Mouse (Mus musculus) lung, adult 18-20 months (tissue): ENCODE results near the gene Eif1.
"Not testable (repeated sequence)": the region's sequence is repeated elsewhere in the genome, so short reads cannot be mapped to it uniquely, and the experiment has no call there.

Source experiments
- DNase-seq, 2 experiments: peaks; one replicate each; pipeline ENCODE4 v3.0.0; 2022; ENCODE audit warnings: mixed read lengths in 2 of 2

Eif1 gene

DNA sequence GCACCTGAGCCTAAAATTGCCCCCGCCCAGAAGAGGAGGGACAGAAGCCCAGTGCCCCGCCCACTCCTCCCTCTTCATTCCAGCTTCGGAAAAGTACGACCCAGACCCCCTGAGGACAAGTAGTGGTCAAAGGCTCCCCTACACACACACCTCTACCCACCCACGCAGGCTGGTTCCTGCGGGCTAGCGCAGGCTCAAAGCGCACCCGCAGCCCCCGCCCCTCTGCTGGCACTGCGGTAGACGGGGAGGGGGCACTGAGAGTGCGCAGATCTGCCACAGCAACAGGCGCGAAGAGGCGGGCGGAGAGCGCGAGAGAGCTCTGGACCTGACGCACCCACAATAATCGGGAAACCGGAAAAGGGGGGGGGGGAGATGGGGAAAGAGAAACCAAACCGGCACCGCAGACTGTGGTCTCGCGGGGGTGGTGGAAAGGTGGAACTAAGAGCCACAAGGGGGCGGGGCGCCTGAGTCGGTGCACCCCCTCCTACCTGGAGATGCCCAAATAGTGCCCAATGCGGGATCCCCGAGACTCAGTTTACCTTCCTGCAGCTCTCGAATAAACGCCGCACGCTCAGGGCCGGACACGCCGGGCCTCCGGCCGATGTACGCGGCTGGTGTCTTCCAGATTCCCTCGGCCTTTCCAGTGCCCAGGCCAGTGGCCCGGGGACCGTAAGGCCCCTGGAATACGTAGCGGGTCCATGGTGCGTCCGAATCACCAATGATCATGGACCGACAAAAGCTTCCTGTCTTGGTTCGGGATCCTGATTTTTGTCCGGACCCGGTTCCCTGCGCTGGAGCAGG is 35.7 kb downstream of the Eif1 start:
- peak; percentile 60 to 62 for DNase-seq

- DNase-seq = peak; percentile 67 to 73
These were observed 36.5 kb downstream of the Eif1 start, which contains the start of gene Hap1 for GRCm38 (mm10) chr11:100355972-100356818. Hap1 (minus strand) TSS chr11:100356128.

DNA sequence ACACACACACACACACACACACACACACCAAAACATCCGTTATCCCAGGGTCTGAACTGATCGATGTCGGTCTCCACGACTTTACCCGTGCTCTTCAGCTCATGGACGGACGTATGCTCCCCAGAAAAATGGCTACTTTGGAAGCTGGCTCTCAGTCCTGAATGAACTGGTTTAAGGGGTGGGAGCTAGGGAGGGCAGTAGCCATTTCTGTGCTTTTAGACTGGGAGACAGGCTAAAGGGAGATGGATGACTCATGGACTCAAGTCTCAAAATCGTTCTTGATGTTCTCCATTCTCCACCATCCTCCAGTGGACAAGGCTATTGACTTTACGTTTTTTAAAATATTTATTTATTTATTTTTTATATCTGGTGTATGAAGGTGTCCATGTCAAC is 37.1 kb downstream of the Eif1 start:
- DNase-seq = no peak

- DNase-seq = no peak
These were observed 37.7 kb downstream of the Eif1 start for GRCm38 (mm10) chr11:100357408-100357807.

DNA sequence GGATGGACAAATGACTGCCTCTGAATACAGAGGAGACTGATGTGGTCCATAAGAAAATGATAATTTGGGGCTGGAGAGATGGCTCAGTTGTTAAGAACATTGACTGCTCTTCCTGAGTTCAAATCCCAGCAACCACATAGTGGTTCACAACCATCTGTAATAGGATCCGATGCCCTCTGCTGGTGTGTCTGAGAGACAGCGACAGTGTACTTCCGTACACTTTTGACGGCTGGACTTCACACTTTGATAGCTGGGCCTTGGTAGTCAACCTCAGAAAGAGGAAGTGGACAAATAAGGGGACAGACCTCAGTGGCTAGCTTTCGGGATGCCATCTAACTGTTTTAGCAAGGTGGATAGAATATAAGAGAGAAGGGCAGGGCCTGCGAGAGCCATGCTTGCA is 40.5 kb downstream of the Eif1 start:
- no peak for DNase-seq

DNA sequence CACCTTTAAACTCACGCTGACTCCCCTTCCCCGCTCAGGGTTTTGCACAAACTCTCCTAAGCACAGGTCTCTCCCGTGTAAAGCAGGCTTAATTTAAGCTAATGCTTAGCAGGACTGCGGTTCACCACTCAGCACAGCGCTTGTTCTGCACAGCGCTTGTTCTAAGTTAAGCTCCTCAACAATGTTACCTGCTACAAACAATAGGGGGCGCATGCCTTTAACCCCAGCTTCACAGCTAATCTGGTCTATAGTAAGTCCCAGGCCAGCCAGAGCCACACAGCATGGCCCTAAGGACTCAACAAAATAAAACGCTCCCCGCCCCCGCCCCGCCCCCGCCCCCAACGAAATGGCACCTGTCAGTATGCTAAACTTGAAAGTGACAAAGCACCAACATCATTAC is 41.4 kb downstream of the Eif1 start:
- not testable (repeated sequence) for DNase-seq

DNA sequence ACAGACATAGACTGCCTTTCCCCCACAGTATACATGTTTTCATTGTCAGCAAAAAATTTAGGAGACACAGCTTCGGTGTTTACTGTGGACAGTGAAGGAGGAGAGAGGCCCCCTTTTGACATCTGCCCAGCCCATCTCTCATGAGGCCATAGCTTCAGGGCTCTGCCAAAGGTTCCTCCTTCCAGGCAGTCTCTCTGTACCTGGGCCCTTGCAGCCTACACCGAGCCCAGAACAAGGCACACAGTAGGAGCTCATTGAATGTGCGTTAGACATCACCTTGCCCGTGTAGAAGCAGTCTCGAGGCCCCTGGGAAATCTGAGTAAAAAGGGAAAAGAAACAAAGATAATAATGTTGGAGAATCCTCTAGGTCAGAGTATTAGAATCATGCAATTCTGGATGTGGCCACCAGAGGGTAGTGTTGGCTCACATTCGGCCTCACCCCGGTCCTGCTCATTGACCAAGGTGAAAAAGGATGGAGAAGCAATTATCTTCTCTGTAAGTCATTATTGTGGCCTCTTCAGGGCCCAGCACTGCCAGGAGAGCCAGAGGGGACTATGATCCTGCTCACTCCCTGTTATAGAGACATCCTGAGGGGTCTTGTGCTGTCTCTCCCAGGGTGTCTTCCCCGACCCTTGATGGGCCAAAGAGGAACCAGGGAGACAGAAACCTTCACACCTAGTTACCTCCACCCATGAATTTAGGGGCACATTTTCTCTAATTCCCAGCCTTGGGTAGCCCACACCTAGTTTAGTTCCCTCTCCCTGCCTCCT is 42.7 kb downstream of the Eif1 start:
- peak; percentile 66 to 73 for DNase-seq

DNA sequence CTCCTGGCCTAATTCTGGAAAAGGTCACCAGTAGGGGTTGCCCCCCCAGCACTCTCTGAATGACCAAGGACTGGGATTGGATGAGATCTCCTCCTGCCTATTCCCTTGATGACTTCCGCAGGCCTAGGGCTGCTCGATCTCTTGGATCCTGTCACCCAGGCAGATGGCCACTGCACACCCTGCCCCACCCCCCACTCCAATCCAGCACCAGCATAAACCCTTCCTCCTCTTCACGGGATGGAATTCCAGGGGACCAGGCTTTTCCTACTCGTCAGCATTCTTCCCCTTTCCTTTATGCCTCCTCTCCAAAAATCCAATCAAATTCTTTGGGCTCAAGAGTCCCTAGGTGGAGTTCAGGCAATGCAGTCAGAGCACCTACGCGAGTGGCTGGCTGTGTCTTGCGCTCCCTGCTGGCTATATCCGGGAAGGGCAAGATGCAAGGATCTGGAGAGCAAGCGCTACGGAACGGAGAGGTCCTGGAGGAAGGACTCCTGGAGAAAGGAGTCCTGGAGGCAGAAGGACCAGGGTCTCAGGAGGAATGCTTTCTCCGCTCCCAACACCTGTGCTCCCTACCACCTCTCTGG is 43.4 kb downstream of the Eif1 start:
- DNase-seq = peak; percentile 77 to 84

DNA sequence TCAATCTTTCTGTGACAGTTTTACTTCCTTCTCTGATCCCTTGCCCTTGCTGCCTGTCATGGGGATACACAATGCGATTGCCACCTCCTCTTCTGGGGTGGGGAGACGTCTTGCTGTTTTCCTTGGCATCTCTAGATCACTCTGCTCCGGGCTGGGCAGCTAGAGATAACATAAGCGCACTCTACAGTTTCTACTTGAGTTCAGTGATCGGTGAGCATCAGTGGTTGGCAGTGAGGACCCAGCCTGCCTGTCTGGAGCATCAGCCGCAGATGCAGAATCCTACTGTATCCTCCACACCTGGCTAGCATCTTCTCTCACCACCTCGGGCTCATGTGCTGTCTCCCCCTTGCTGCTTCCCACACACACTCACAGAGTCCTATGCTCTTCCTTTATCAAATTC is 49.5 kb downstream of the Eif1 start:
- DNase-seq = no peak

GRCm38 (mm10) chr11:100369822-100370221 is 50.1 kb downstream of the Eif1 start:
- no peak for DNase-seq
